Mouse (Mus musculus) midbrain, embryonic 11.5 days (tissue): ENCODE measurements around the gene Neu2. TPM values are rescaled to one million over a fixed set of nuclear protein-coding genes. Genes with fewer than 3 reads are reported as not detected.

Experiments used
- ATAC-seq: fragments of 200-750 bp; cut with Nextera tagmentation; 2 replicates; pipeline ENCODE4 v1.8.0; 2017; ENCODE audit warnings: moderate TSS enrichment, moderate library complexity; ENCODE audit not compliant: low FRiP score
- DNase-seq: peaks from one replicate; pipeline ENCODE4 v3.0.0; 2015; ENCODE audit warnings: low spot score; ENCODE audit errors: missing footprints
- H3K27ac ChIP-seq: fragments of 300-500 bp; sonication (generic); 2 replicates; pipeline ENCODE4 v1.5.1; 2014; ENCODE audit warnings: low read depth, low read length
- H3K27me3 ChIP-seq: fragments of 300-500 bp; sonication (generic); 2 replicates; pipeline ENCODE4 v1.6.1; 2014; ENCODE audit warnings: mild to moderate bottlenecking, low read length, moderate library complexity, mixed read lengths; ENCODE audit not compliant: control insufficient read depth, insufficient read depth
- H3K36me3 ChIP-seq: fragments of 300-500 bp; sonication (generic); 2 replicates; pipeline ENCODE4 v1.6.1; 2014; ENCODE audit warnings: mild to moderate bottlenecking, low read length, moderate library complexity, mixed read lengths; ENCODE audit not compliant: control insufficient read depth, insufficient read depth
- H3K4me1 ChIP-seq: fragments of 300-500 bp; sonication (generic); 2 replicates; pipeline ENCODE4 v1.6.1; 2014; ENCODE audit warnings: low read length; ENCODE audit not compliant: control insufficient read depth, insufficient read depth
- H3K4me2 ChIP-seq: fragments of 300-500 bp; sonication (generic); 2 replicates; pipeline ENCODE4 v1.6.1; 2014; ENCODE audit warnings: mild to moderate bottlenecking, moderate library complexity
- H3K4me3 ChIP-seq: fragments of 300-500 bp; sonication (generic); 2 replicates; pipeline ENCODE4 v1.5.1; 2014; ENCODE audit warnings: low read depth, low read length
- H3K9ac ChIP-seq: fragments of 300-500 bp; sonication (generic); 2 replicates; pipeline ENCODE4 v1.6.1; 2014; ENCODE audit warnings: low read length
- H3K9me3 ChIP-seq: fragments of 300-500 bp; sonication (generic); 2 replicates; pipeline ENCODE4 v1.6.1; 2016; ENCODE audit warnings: low read length; ENCODE audit not compliant: control insufficient read depth
- WGBS: fragments of 180-500 bp; shearing (Covaris S2); extraction: QIAGEN DNeasy Blood & Tissue Kit; methylation state at CpG from one replicate; pipeline ENCODE4 v1.1.7; 2014; 5-methylcytosine and 5-hydroxymethylcytosine counted together
- polyA plus RNA-seq: library from polyadenylated mRNA; unstranded; fragments of >200 nt; fragmentation: Nextera tagmentation; extraction: Ambion mirVana; gene quantifications from 2 replicates; pipeline ENCODE4 v1.2.1, GENCODE M21; 2014

The Neu2 gene
- polyA plus RNA-seq, 1 experiment from 2014 or later: not detected

DNA sequence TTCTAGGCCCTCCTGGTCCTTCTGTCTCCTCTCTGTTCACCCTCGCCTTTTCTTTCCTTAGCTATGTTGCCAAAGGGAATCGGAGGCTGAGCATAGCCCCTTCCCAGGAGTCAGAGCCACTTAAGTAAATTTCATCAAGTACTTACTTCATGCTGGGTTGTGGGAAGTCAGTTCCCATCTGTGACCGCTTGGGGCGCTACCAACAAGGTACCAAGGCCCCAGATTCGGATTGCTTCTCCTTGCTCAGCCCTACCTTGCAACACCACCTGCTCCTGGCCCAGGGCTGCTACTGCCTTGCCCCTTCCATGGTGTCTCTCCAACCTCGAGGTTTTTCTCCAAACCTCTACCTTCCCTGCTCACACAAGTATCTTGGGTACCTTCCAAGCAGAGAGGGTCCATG is 58.7 kb downstream of the Neu2 start:
- Histone ChIP-seq H3K9ac (no peak overlapping the region), H3K27ac (no peak overlapping the region), H3K4me2 (no peak overlapping the region), H3K9me3 (no peaks in the 10 kb centered on the region), H3K36me3 (no peaks in the 10 kb centered on the region), H3K4me1 (no peaks in the 10 kb centered on the region), H3K27me3 (no peaks in the 10 kb centered on the region), H3K4me3 (no peak overlapping the region)
- no peak for ATAC-seq
- WGBS: 41% methylated on average over 6 of the region's 6 CpGs
- no peak for DNase-seq

DNA sequence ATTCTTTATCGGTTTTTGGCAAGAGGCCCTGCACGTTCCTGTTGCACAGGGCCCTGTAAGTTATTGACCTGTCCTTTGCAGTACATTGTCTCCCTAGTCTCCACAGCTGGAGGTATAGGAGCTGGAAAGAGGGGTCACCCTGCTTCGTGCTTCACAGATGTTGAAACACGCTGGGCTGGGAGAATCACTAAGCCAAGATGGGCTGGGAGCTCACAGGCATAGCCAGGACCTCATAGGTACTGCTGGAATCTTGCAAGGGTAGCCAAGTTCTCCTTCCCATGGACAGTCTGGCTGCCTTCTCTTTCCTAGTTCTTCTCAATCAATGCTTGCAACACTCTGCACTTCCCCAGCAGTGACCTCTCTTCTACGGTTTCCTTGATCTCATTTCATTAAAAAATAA is 63.6 kb downstream of the Neu2 start:
- Histone ChIP-seq H3K4me2 (no peak overlapping the region), H3K4me3 (no peak overlapping the region), H3K36me3 (no peaks in the 10 kb centered on the region), H3K27ac (no peak overlapping the region), H3K27me3 (no peaks in the 10 kb centered on the region), H3K4me1 (no peaks in the 10 kb centered on the region), H3K9ac (no peak overlapping the region), H3K9me3 (no peaks in the 10 kb centered on the region)
- DNase-seq (no peak), ATAC-seq (no peak)
- WGBS: 72% methylated on average over 5 of the region's 5 CpGs

DNA sequence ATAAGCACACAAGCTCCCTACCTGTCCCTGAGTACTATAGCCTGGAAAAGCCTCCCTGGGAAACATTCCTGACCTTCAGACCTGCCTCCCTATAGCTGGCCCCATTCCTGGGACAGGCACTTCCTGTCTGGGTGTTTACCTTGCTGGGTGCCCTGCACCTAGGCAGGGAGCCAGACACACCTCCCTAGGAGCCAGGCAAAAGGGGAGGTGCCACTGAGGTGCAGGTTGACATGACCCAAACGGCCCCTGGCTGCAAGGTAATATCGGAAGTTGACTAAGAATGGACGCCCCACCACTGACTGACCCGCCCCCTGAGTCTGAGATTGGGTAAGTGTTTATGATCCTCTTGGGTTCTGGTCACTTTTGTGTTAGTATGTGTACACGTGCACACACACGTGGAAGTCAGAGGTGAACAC is 64.1 kb downstream of the Neu2 start, which contains the start of gene Ngef:
Gene Ngef, minus strand, starts transcription at position 71 of the 416 bp plus-strand sequence.
- no peak within 1 kb of the TSS for H3K27ac ChIP-seq
- no peak within 1 kb of the TSS for H3K4me3 ChIP-seq
- H3K9ac ChIP-seq: no peak within 1 kb of the TSS
- ATAC-seq: no peak
- H3K4me2 ChIP-seq: no peak within 1 kb of the TSS
- no peaks in the 10 kb centered on the region for H3K9me3 ChIP-seq
- no peaks in the 10 kb centered on the region for H3K4me1 ChIP-seq
- WGBS: 81% methylated on average over 6 of the region's 6 CpGs
- H3K27me3 ChIP-seq: no peaks in the 10 kb centered on the region
- H3K36me3 ChIP-seq: no peaks in the 10 kb centered on the region
- DNase-seq: no peak

DNA sequence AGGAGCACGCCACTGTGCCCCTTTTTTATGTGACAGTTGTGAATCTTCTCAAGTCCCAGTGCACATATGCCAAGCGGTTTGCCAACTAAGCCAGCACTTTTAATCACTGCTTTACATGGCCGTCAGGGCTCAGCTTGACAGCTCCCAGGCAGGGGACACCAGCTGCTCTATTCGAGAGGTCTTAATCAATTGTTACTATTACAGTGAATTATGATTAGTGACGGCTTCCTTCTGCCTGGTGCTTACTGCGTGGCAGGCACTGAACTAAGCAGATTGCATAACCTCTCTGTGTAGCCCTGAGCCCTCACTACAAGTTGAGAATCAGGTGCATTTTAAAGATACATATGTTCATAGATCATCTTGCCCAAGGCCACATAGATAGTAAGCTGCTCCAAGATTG is 64.7 kb downstream of the Neu2 start:
- ATAC-seq (no peak), DNase-seq (no peak)
- Histone ChIP-seq H3K27ac (no peak overlapping the region), H3K9ac (no peak overlapping the region), H3K9me3 (no peaks in the 10 kb centered on the region), H3K4me1 (no peaks in the 10 kb centered on the region), H3K4me2 (no peak overlapping the region), H3K36me3 (no peaks in the 10 kb centered on the region), H3K4me3 (no peak overlapping the region), H3K27me3 (no peaks in the 10 kb centered on the region)
- WGBS: 70% methylated on average over 6 of the region's 6 CpGs

DNA sequence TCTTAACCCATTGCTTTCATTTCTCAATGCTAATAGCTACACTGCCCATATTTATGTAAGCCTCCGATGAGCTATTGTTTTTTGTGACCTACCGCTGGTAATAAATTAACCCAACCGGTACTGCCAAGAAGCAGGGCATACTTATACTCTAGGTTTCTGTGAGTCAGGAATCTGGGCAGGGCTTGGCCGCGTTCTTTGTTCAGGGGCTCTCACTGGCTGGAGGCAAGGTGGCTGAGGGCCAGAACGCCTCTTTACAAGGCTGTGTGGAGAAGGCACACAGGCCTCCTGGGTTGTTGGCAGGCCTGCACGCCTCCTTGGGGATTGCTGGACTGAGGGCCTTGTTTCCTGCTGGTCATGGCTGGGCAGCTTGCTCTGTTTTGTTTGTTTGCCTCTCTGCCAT is 65.1 kb downstream of the Neu2 start:
- no peaks in the 10 kb centered on the region for H3K36me3 ChIP-seq
- no peak overlapping the region for H3K9ac ChIP-seq
- H3K27me3 ChIP-seq: no peaks in the 10 kb centered on the region
- WGBS: 83% methylated on average over 7 of the region's 7 CpGs
- H3K4me3 ChIP-seq: no peak overlapping the region
- no peak for DNase-seq
- no peaks in the 10 kb centered on the region for H3K4me1 ChIP-seq
- ATAC-seq: no peak
- no peak overlapping the region for H3K4me2 ChIP-seq
- no peak overlapping the region for H3K27ac ChIP-seq
- H3K9me3 ChIP-seq: no peaks in the 10 kb centered on the region

DNA sequence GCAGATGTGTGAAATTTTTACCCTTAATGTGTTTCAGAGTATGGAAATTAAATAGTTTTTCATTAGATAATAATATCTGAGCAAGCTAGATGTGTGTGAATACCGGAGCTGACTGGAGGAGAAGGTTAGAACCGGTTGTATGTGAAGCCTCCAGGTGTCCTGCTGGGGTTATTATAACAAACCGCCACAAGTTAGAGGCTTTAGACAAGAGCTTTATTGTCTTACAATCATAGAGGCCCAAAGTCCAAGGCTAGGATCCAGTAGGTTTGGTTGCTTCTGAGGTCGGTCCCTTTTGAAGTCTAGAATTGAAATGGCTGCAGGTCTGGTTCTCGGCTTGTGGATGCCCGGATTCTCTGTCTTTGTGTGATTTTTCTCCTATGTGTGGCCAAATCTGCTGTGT is 69.3 kb downstream of the Neu2 start:
- Histone ChIP-seq H3K9ac (no peak overlapping the region), H3K27ac (no peak overlapping the region), H3K4me3 (no peak overlapping the region), H3K4me2 (no peak overlapping the region), H3K4me1 (peaks cover 9% of the 10 kb centered on the region), H3K27me3 (no peaks in the 10 kb centered on the region), H3K36me3 (no peaks in the 10 kb centered on the region), H3K9me3 (no peaks in the 10 kb centered on the region)
- no peak for ATAC-seq
- WGBS: 83% methylated on average over 6 of the region's 6 CpGs
- no peak for DNase-seq

DNA sequence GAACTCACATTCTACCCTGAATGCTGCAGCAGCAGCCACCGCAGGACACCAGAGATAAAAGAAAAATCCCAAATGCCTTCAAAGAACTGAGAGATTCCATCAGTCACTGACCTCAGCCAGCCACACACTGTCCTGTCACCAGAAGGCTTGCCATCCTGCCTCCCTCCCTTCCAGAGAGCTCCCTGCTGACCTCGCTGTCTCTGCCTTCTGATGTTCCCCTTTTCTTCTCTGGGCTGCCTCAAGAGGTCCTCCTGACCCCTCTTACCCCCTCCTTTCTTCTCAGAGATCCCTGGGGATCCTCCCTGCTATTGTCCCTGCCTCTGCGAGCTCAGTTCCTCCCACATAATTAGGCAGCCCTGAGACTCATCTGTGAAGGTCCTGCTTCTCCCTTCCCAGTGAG is 71.1 kb downstream of the Neu2 start:
- Histone ChIP-seq H3K4me3 (no peak overlapping the region), H3K27me3 (no peaks in the 10 kb centered on the region), H3K27ac (no peak overlapping the region), H3K4me1 (peaks cover 9% of the 10 kb centered on the region), H3K9ac (no peak overlapping the region), H3K4me2 (no peak overlapping the region), H3K36me3 (no peaks in the 10 kb centered on the region), H3K9me3 (no peaks in the 10 kb centered on the region)
- peak; percentile 89 for DNase-seq
- WGBS: 4% methylated on average over 3 of the region's 3 CpGs
- ATAC-seq: peak; percentile 72

DNA sequence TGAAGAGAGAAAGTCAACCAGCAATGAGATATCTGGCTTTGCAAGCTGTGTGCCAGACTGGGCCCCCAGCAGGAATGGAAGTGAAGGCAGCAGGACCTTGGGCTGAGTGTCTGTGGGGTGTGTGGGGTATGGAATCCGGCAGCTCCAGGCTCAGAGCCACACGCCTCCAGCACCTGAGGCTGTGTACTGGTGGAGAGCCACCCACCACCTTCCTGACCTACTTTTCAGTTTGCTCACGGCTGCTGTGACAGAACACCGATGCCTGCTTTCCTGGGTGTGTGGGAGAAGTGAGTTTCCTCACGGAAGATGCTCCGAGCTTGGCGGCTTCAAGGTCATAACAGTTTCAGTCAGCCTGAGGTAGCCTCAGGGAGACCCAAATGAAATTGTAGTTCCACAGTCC is 79.5 kb downstream of the Neu2 start:
- H3K4me1 ChIP-seq: no peaks in the 10 kb centered on the region
- H3K36me3 ChIP-seq: no peaks in the 10 kb centered on the region
- H3K27ac ChIP-seq: no peak overlapping the region
- H3K4me3 ChIP-seq: no peak overlapping the region
- no peaks in the 10 kb centered on the region for H3K9me3 ChIP-seq
- no peak for DNase-seq
- WGBS: 90% methylated on average over 7 of the region's 7 CpGs
- no peaks in the 10 kb centered on the region for H3K27me3 ChIP-seq
- H3K9ac ChIP-seq: no peak overlapping the region
- no peak overlapping the region for H3K4me2 ChIP-seq
- ATAC-seq: no peak

DNA sequence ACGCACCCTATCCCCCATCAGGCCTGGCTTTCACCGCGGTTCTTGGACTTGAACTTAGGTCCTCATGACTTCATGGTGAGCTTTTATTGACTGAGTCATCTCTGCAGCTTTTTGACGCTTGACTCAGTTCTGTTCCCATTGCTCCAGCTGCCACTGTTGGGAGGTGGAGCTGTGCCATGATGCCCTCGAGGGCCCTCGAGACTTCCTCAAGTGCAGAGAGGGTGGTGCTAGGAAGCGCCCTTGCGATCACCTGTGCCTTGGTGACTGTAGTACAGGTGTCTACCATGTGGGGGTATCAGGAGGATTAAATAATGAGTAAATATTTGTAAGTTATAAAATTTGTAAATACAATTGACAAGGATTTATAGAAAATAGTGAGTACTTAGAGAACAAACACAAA is 80.3 kb downstream of the Neu2 start:
- no peak overlapping the region for H3K4me3 ChIP-seq
- no peak overlapping the region for H3K9ac ChIP-seq
- 89% methylated on average over 8 of the region's 8 CpGs for WGBS
- no peak overlapping the region for H3K27ac ChIP-seq
- H3K36me3 ChIP-seq: no peaks in the 10 kb centered on the region
- no peak overlapping the region for H3K4me2 ChIP-seq
- no peak for ATAC-seq
- DNase-seq: no peak
- H3K9me3 ChIP-seq: no peaks in the 10 kb centered on the region
- no peaks in the 10 kb centered on the region for H3K27me3 ChIP-seq
- H3K4me1 ChIP-seq: no peaks in the 10 kb centered on the region

DNA sequence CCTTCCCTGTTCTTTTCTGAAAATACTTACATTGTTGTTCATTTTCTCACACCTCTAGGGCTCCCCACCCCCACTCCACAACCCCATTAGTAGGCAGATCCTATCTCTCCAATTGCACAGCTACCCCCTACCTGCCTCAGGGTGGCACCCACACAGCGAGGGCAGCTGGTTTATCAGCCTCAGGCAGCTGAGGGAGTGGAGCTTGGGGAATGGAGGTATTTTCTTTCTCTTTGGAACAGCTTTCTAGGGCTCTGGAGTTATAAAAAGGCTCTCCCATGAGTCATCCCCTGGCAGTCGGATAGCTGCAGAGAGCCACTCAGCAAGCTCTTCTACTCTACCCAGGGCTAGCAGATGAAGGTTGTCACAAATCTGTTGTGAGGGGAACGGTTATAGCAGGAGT is 84.6 kb downstream of the Neu2 start:
- Histone ChIP-seq H3K27ac (no peak overlapping the region), H3K4me3 (no peak overlapping the region), H3K27me3 (no peaks in the 10 kb centered on the region), H3K36me3 (no peaks in the 10 kb centered on the region), H3K9ac (no peak overlapping the region), H3K9me3 (no peaks in the 10 kb centered on the region), H3K4me1 (no peaks in the 10 kb centered on the region), H3K4me2 (no peak overlapping the region)
- no peak for DNase-seq
- WGBS: 87% methylated on average over 3 of the region's 3 CpGs
- ATAC-seq: no peak
